Mouse (Mus musculus): ENCODE data around the gene Kif26b.

The Kif26b gene

DNA sequence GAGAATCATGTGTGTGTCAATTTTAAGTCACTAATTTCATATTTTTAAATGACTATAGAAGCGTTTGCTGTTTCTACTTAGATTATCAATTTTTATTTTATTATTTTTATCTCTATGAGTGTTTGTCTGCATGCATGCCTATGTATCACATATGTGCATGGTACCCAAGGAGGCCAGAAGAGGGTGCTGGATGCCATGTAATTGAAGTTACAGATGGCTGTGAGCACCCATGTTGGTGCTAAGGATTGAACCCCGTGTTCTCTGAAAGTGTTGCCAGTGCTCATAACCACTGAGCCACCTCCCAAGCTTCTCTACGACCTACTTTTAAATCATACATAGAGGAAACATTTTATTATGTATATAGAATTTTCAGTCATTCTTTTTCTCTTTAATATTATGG lies 68.2 kb downstream of the Kif26b start:
- over 99% methylated on average over 3 of the region's 3 CpGs for WGBS

DNA sequence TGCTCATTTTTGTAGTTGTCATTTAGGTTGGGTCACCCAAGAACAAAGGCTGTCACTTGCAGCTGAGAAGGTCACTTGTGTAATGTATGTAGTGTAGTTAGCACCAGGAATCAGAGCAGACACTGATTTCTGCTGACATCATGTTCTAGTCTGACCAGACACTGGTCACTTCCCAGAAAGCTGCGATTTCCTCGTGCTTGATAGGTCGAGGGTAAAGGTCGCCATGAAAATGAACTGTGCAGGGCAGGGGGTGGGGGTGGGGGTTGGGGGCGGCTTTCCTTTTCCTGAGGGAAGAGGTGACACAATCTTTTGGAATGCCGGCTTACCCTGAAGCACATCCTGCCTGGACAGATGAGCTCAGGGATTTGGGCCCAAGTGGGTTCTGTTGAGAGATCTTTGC lies 68.8 kb downstream of the Kif26b start:
- WGBS: 77% methylated on average over 6 of the region's 6 CpGs

DNA sequence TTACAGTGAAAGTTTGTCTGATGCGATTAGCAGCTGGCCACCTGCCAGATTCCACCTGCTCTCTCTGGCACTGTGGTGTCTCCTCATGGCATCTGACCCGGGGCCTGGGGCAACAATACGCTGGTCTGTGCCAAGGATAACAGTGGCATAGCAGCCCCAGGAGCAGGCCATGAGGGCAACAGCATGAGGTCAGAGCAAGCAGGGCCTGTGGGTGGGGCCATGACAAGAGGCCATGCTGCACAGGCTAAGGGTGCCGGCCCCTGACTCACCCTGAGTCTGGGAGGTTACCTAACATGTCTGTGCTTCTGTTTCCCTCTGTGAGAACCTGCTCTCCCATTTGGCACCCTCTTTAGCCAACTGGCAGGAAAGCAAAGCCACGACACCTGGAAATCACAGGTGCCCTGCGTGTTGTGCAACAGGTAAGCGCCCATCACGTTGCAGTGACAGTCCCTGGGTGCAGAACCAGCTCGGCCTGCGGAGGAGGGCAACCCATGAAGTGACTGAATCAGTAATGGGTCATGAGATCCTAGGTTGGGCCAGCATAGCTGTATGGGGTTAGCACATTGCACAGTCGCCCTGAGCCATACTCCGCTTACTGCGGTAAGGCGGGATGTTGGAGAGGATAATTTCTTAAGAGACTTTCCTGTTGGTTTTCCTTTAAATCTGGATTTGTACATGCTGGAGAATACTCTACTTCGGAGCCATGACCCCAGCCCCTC lies 72.1 kb downstream of the Kif26b start:
- 82% methylated on average over 15 of the region's 15 CpGs for WGBS

GRCm38 (mm10) chr1:178609151-178609775 lies 80.3 kb downstream of the Kif26b start:
- WGBS: 81% methylated on average over 8 of the region's 8 CpGs

DNA sequence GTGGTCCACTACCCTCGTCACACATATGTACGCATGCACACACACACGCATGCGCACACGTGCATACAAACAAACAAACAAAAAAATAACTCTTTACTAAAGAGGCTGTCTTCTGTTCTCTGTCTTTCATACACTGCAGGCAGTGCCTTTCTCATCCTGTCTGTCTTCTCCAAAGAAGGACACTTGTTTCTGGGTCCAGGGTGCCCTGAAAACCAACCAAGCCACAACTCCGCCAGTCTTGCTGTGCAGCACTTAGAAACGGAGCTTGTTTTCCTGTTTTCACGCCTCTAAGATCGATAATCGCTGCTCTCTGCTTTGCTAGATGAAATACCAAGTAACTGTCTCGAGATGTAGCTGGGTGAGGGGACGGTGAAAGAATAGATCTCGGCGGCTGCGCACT lies 82.6 kb downstream of the Kif26b start:
- 84% methylated on average over 15 of the region's 15 CpGs for WGBS

- WGBS: 96% methylated on average over 2 of the region's 2 CpGs
Measured at GRCm38 (mm10) chr1:178621301-178621700, 92.4 kb downstream of the Kif26b start.

DNA sequence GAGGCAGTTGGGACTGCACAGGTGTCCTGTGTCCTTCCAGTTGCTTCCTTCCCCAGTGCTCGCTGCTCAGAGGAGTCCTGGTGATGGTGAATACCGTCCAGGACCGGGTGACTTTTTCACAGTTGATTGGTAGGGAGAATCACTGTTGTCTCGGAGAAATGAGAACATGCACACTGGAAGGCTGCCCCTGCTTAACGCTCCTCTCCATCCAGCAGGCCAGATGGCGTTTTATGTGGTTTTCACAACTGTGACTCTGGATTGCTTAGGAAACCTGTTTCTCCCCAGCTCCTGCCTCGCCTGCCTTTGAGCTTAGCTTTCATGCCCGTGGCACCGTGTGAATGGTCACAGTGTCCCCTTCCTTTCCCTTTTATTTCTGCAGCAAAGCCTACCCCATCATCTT lies 95.0 kb downstream of the Kif26b start:
- WGBS: 30% methylated on average over 9 of the region's 9 CpGs

DNA sequence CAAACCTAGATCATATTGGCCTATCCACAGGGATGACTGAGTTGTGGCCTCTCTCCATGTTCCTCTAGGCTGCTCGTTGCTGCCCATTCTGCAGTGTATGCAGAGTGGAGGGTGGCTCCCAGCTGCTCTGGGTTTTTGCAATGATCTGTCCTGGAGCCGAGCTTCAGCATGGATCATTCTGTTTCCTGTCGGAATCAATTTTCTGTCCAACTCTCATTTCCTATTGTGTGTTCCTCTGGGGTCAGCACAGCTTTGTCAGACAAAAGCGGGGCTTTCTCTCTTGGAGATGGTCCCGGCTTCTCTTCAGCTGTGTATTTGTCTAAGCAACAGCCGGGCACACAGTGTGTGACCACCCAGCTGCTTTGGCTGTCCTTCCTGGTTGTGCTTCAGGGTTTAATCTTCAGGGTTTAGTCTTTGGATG lies 98.0 kb downstream of the Kif26b start:
- 62% methylated on average over 6 of the region's 6 CpGs for WGBS

DNA sequence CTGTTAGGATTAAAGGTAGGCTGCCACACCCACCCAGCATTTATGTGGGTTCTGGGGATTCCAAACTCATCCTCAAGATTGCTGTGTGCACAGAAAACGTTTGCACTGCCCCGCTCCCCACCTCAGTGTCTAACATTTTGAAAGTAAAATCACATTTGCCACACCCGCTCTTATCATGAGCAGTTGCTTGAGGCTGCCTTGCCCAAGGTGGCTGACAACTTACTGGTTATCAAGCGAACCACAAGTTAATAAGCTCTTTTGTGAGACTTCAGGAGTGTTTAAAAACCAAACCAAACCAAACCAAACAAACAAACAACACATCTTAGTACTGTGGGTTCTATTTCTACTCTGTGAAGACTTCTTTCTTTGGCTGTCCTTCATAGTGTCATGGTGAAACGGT lies 101.1 kb downstream of the Kif26b start:
- 89% methylated on average over 5 of the region's 5 CpGs for WGBS

DNA sequence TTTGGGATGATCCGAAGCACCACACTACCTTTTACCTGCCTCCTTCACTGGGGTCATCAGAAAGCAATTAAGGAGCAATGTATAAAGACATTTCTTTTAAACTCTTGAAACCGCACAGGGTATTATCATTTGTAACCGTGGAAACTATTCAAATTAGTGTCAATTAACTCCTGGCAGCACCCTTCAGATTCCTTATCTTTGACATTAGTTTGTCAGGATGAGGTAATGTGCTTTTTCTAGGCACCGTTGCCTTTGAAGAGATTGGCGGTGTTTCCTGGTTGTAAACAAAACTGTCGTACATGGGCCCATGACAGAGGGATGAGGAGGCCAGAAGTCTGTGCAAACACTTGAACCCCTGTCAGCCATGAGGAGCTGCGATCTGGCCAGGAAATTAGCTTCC lies 102.9 kb downstream of the Kif26b start:
- WGBS: 67% methylated on average over 7 of the region's 7 CpGs

DNA sequence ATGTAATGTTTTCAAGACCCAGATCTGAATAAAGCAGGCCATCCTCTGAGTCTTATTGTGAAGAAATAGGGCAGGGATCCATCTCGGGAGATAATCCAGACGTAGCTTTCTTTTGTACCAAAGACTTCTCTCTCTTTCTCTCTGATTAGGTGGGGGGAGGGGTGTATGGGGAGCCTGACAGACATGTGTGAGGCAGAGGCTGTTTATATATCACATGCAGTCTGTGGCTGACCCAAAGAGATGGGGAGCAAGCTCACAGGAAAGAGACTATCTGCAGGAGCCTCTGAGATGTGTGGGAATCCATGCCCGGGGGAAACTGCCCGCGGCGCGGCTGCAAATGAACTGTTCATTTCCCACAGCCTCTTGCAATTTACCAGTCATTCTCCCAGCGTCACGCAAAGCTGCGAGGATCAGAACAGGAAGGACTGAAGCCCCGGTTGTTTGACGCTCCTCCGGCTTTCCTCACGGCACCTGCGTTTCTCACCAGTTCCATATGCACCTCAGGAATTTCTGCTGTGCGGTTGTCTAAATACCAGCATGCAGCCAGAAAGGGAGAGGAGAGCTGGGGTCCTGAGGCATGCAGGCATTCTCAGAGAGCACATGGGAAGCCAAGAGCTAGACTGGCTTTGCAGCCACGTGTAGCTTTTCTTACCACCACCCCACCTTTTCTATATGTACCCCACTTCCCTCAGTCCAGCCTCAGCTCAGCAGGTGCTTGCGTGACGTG lies 105.6 kb downstream of the Kif26b start:
- 61% methylated on average over 19 of the region's 19 CpGs for WGBS

GRCm38 (mm10) chr1:178635470-178635869 lies 106.5 kb downstream of the Kif26b start:
- 92% methylated on average over 4 of the region's 4 CpGs for WGBS

DNA sequence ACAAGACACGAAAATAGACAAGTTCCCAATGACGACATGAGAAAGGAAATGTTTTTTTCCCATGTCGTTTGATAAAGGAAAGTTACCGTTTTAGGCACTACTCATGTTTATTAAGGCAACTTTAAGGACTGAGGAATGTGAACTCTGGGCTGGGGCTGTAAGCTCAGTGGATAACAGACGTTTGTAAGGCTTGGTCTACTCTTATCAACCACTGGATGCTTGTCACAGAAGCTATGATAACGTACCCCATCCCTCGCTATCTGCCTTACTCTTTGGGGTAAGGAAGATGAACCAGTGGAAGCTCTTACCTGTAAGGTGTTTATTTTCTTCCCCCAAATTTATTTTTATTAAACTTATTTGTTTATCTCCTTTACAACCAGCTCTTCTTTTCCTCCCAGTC lies 108.4 kb downstream of the Kif26b start:
- WGBS: 88% methylated on average over 7 of the region's 7 CpGs

- 90% methylated on average over 6 of the region's 6 CpGs for WGBS
Measured at GRCm38 (mm10) chr1:178639951-178640350, 111.0 kb downstream of the Kif26b start.

DNA sequence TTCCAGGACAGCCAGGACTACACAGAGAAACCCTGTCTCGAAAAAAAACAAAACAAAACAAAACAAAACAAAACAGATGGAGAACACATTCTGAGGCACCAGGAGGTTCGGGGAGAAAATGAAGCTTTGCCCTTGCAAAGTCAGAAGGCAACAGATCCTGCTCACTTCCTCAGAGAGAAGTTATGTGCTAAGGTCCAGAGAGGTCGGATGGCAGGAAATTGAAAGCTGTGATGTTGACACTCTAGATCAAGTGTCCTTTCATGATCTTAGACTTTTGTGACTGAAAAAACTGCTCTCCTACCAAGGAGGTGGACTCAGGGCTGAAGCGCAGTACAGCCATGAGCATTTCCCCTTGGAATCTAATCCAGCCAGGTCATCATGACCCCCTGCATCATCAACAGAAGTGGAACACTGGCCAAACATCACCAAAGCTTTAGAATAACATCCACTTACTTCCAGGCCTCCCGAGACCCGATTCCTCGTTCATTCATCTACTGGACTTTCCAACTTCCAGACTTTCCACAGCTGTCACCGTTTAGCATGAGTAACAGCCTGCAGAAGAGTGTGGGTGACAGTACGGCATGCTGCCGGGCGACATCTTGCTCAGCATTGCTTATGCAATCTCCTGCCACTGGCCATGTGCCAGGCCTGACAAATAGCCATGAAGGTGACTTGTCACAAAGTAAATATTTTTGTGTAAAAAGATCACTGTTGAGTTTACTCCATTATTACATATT lies 112.0 kb downstream of the Kif26b start:
- 51% methylated on average over 11 of the region's 11 CpGs for WGBS

GRCm38 (mm10) chr1:178641788-178642187 lies 112.9 kb downstream of the Kif26b start:
- 83% methylated on average over 2 of the region's 2 CpGs for WGBS

GRCm38 (mm10) chr1:178644954-178645353 lies 116.0 kb downstream of the Kif26b start:
- WGBS: 91% methylated on average over 4 of the region's 4 CpGs

GRCm38 (mm10) chr1:178646589-178646988 lies 117.7 kb downstream of the Kif26b start:
- WGBS: 83% methylated on average over 4 of the region's 4 CpGs

GRCm38 (mm10) chr1:178655525-178655924 lies 126.6 kb downstream of the Kif26b start:
- 82% methylated on average over 4 of the region's 4 CpGs for whole genome bisulfite sequencing

GRCm38 (mm10) chr1:178661035-178661434 lies 132.1 kb downstream of the Kif26b start:
- WGBS: 73% methylated on average over 3 of the region's 3 CpGs

- WGBS: 73% methylated on average over 5 of the region's 5 CpGs
Measured at GRCm38 (mm10) chr1:178661556-178661955, 132.6 kb downstream of the Kif26b start.

DNA sequence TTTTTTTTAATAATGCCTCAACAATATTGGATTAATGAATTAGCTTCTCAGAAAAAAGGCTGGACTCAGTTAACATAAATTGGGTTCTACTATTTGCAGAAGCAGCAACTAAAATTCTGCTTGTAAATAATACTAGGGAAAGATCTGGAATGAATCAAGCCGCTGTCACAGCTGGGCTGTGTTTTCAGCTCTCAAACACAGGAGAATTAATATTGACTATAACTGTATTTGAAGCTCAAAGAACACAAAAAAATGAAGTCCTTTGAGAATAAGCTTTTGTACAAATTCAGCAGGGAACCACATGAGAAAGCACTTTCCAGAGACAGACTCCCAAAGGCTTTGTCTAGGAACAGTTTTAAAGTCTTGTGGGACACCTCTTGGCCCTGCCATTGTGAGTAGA lies 134.6 kb downstream of the Kif26b start:
- 93% methylated on average over 1 of the region's 1 CpGs for WGBS

All from cerebral cortex, adult 2 months (tissue).